Mouse (Mus musculus): ENCODE data around the gene Mcrip1.

GRCm38 (mm10) chr11:120548214-120548613, 1.3 kb downstream of the Mcrip1 start:
- TF ChIP-seq CTCF (IDR thresholded peaks at IDR 0.05; ENCODE audit: low read depth) (no peak), EP300 (IDR thresholded peaks at IDR 0.05; ENCODE audit: low read depth) (no peak)

All from liver, postnatal 0 days (tissue).